Mouse (Mus musculus) right cerebral cortex, adult 2 months (tissue): Measurements from ENCODE around the gene Olfr251.
"Not testable (repeated sequence)": the region's sequence is repeated elsewhere in the genome, so short reads cannot be mapped to it uniquely, and the experiment has no call there.

Experiments
- DNase-seq, 2 experiments: peaks; one replicate each; pipeline ENCODE4 v3.0.0; 2021 to 2022; ENCODE audit warnings: low spot score in 2 of 2

The Olfr251 gene

GRCm38 (mm10) chr9:38376786-38377185 is at the start of gene Olfr251:
TSS of gene Olfr251 (plus strand) at chr9:38377086.
- DNase-seq, result no peak

GRCm38 (mm10) chr9:38328760-38329159 is 48.1 kb upstream of the Olfr251 start, which contains the start of gene Olfr25:
TSS of gene Olfr25 (plus strand) at chr9:38329060.
- DNase-seq, result no peak

GRCm38 (mm10) chr9:38348111-38348510 is 28.8 kb upstream of the Olfr251 start, which contains the start of gene Olfr898:
TSS of gene Olfr898 (plus strand) at chr9:38348411.
- DNase-seq, result no peak

- DNase-seq, result no peak
Observed at GRCm38 (mm10) chr9:38366596-38366995, 10.3 kb upstream of the Olfr251 start, which contains the start of gene Olfr250. TSS of gene Olfr250 (plus strand) at chr9:38366896.

GRCm38 (mm10) chr9:38401398-38401797 is 24.5 kb downstream of the Olfr251 start, which contains the start of gene Olfr147:
TSS of gene Olfr147 (plus strand) at chr9:38401698.
- no peak for DNase-seq

GRCm38 (mm10) chr9:38407502-38407901 is 30.6 kb downstream of the Olfr251 start:
- not testable (repeated sequence) for DNase-seq

- DNase-seq, result not testable (repeated sequence)
Observed at GRCm38 (mm10) chr9:38413502-38413901, 36.6 kb downstream of the Olfr251 start.

GRCm38 (mm10) chr9:38423801-38424200 is 46.9 kb downstream of the Olfr251 start:
- DNase-seq, result no peak

GRCm38 (mm10) chr9:38427026-38427425 is 50.1 kb downstream of the Olfr251 start:
- no peak for DNase-seq

- no peak for DNase-seq
Observed at GRCm38 (mm10) chr9:38429155-38429554, 52.3 kb downstream of the Olfr251 start, which contains the start of gene Olfr901. TSS of gene Olfr901 (plus strand) at chr9:38429455.
